Mouse (Mus musculus) thymus, adult 2 months (tissue): Measurements from ENCODE around the gene Gm21095. TPM values are rescaled to one million over a fixed set of nuclear protein-coding genes. Genes with fewer than 3 reads are reported as not detected.
"Not testable (repeated sequence)": the region's sequence is repeated elsewhere in the genome, so short reads cannot be mapped to it uniquely, and the experiment has no call there.

Experiments used
- DNase-seq: peaks from one replicate; pipeline ENCODE4 v3.0.0; 2021
- H3K27ac ChIP-seq: fragments of 200-500 bp; 2 replicates; pipeline ENCODE4 v1.5.1; 2012; ENCODE audit warnings: low read length, control low read depth; ENCODE audit not compliant: control insufficient read depth, insufficient read depth
- H3K27me3 ChIP-seq: fragments of 200-500 bp; 2 replicates; pipeline ENCODE4 v1.6.1; 2012; ENCODE audit warnings: mild to moderate bottlenecking, low read length, moderate library complexity, mixed read lengths; ENCODE audit not compliant: control insufficient read depth, insufficient read depth
- H3K36me3 ChIP-seq: fragments of 200-500 bp; 2 replicates; pipeline ENCODE4 v1.6.1; 2012; ENCODE audit warnings: mild to moderate bottlenecking, low read length, moderate library complexity; ENCODE audit not compliant: control insufficient read depth, insufficient read depth
- H3K4me1 ChIP-seq: fragments of 200-500 bp; replicated peaks from 2 replicates; pipeline ENCODE4 v1.6.1; 2012; ENCODE audit warnings: low read length; ENCODE audit not compliant: control insufficient read depth, insufficient read depth
- H3K4me3 ChIP-seq: fragments of 200-500 bp; 2 replicates; pipeline ENCODE4 v1.5.1; 2012; ENCODE audit warnings: mild to moderate bottlenecking, low read length, control low read depth, moderate library complexity; ENCODE audit not compliant: control insufficient read depth, insufficient read depth
- WGBS: fragments of 180-500 bp; shearing (Covaris S2); methylation state at CpG from one replicate; pipeline ENCODE4 v1.1.7; 2018; 5-methylcytosine and 5-hydroxymethylcytosine counted together
- polyA plus RNA-seq: library from polyadenylated mRNA; depleted of rRNA; stranded (reverse); fragments of >200 nt; gene quantifications from 2 replicates; pipeline ENCODE4 v1.2.3, GENCODE M21; 2012; rRNA removed

Gene Gm21095
- polyA plus RNA-seq: not detected in 2 replicates

GRCm38 (mm10) chrY:84096979-84097378, at the start of gene Gm21095:
Gene Gm21095 (plus strand): TSS chrY:84097279.
- not testable (repeated sequence) for H3K27me3 ChIP-seq, H3K4me3 ChIP-seq, H3K36me3 ChIP-seq, DNase-seq, H3K27ac ChIP-seq, H3K4me1 ChIP-seq
- no CpG with 5 or more reads among the region's 6 CpGs for WGBS
